Mouse (Mus musculus): ENCODE measurements at regions not wholly inside any gene's neighbourhood (a gene's known extent, or its start where the extent isn't known, plus 50 kb on each side); places are given as distances from the start of the nearest gene placed in this dataset.
"Not testable (repeated sequence)": the region's sequence is repeated elsewhere in the genome, so short reads cannot be mapped to it uniquely, and the experiment has no call there.

GRCm38 (mm10) chrX:162359767-162360545 lies 200.4 kb upstream of the Nhs start:
- DNase-seq (ENCODE audit: low spot score in 2 of 2), result no peak

GRCm38 (mm10) chrX:162348341-162348740 lies 188.8 kb upstream of the Nhs start:
- DNase-seq (ENCODE audit: low spot score in 2 of 2), result no peak

- no peak for DNase-seq (ENCODE audit: low spot score in 2 of 2)
Observed at GRCm38 (mm10) chrX:162347886-162348285, 188.4 kb upstream of the Nhs start.

- no peak for DNase-seq (ENCODE audit: low spot score in 2 of 2)
Observed at GRCm38 (mm10) chrX:162345497-162346143, 186.1 kb upstream of the Nhs start.

GRCm38 (mm10) chrX:162332121-162332520 lies 172.6 kb upstream of the Nhs start:
- DNase-seq (ENCODE audit: low spot score in 2 of 2), result no peak

- DNase-seq (ENCODE audit: low spot score in 2 of 2), result no peak
Observed at GRCm38 (mm10) chrX:162307646-162308045, 148.1 kb upstream of the Nhs start.

GRCm38 (mm10) chrX:162304145-162304544 lies 144.6 kb upstream of the Nhs start:
- no peak for DNase-seq (ENCODE audit: low spot score in 2 of 2)

GRCm38 (mm10) chrX:162302788-162303187 lies 143.3 kb upstream of the Nhs start:
- no peak for DNase-seq (ENCODE audit: low spot score in 2 of 2)

GRCm38 (mm10) chrX:162291234-162291633 lies 131.7 kb upstream of the Nhs start:
- DNase-seq (ENCODE audit: low spot score in 2 of 2), result no peak

- DNase-seq (ENCODE audit: low spot score in 2 of 2), result not testable (repeated sequence)
Observed at GRCm38 (mm10) chrX:162286155-162286554, 126.6 kb upstream of the Nhs start.

GRCm38 (mm10) chrX:162284252-162284651 lies 124.7 kb upstream of the Nhs start:
- no peak for DNase-seq (ENCODE audit: low spot score in 2 of 2)

GRCm38 (mm10) chrX:162282690-162283089 lies 123.2 kb upstream of the Nhs start:
- DNase-seq (ENCODE audit: low spot score in 2 of 2), result no peak

GRCm38 (mm10) chrX:162278834-162279708 lies 119.5 kb upstream of the Nhs start:
- peak; percentile 36 to 50 for DNase-seq (ENCODE audit: low spot score in 2 of 2)

- no peak for DNase-seq (ENCODE audit: low spot score in 2 of 2)
Observed at GRCm38 (mm10) chrX:162274581-162274980, 115.1 kb upstream of the Nhs start.

- DNase-seq (ENCODE audit: low spot score in 2 of 2), result no peak
Observed at GRCm38 (mm10) chrX:162271189-162271588, 111.7 kb upstream of the Nhs start.

GRCm38 (mm10) chrX:162268918-162269317 lies 109.4 kb upstream of the Nhs start:
- no peak for DNase-seq (ENCODE audit: low spot score in 2 of 2)

- DNase-seq (ENCODE audit: low spot score in 2 of 2), result no peak
Observed at GRCm38 (mm10) chrX:162268112-162268511, 108.6 kb upstream of the Nhs start.

GRCm38 (mm10) chrX:162267679-162268078 lies 108.1 kb upstream of the Nhs start:
- peak in 1 of 2 experiments; percentile 18 for DNase-seq (ENCODE audit: low spot score in 2 of 2)

GRCm38 (mm10) chrX:162266769-162267168 lies 107.2 kb upstream of the Nhs start:
- DNase-seq (ENCODE audit: low spot score in 2 of 2), result no peak

GRCm38 (mm10) chrX:162257398-162257797 lies 97.9 kb upstream of the Nhs start:
- DNase-seq (ENCODE audit: low spot score in 2 of 2), result no peak

GRCm38 (mm10) chrX:162255873-162256272 lies 96.3 kb upstream of the Nhs start:
- DNase-seq (ENCODE audit: low spot score in 2 of 2), result no peak

GRCm38 (mm10) chrX:162241291-162241690 lies 81.8 kb upstream of the Nhs start:
- DNase-seq (ENCODE audit: low spot score in 2 of 2), result no peak
